ENCODE assay signal across 8 mouse cellular contexts in genomic region chr13:40916321-40917160, GRCm38 (mm10). TPM values are rescaled to one million over a fixed set of nuclear protein-coding genes. Genes with fewer than 3 reads are reported as not detected.
A peak's percentile ranks its signal among the peaks of the same experiment; 100 is the strongest.
DNase-seq lines count a peak whose midpoint lies in the region; ATAC-seq and TF ChIP-seq lines count a peak whose summit lies in the region.

No protein-coding gene starts in this region.

- H3K27ac ChIP-seq in lung, embryonic 14.5 days (ENCODE audit: low read depth) = no peak overlapping the region
- peak overlapping the region; percentile 84 for H3K27ac ChIP-seq in embryonic fibroblast, embryonic 13.5 days (ENCODE audit: insufficient read depth, low read length)
- no peak overlapping the region for H3K27ac ChIP-seq in liver, embryonic 12.5 days
- H3K27ac ChIP-seq in small intestine, adult 2 months (ENCODE audit: insufficient read depth, low read depth, low read length) = peak overlapping the region; percentile 35

- no peak for ATAC-seq in lung, embryonic 14.5 days (ENCODE audit: insufficient read depth)
- peak; percentile 10; the same call in 1 of the 2 replicates for ATAC-seq in liver, embryonic 12.5 days

- 4% methylated on average over 21 of the region's 21 CpGs for WGBS in lung, embryonic 14.5 days
- 24% methylated on average over 21 of the region's 21 CpGs for WGBS in liver, embryonic 12.5 days (ENCODE audit: insufficient replicate concordance)
- 23% methylated on average over 21 of the region's 21 CpGs for WGBS in small intestine, adult 2 months

- no peaks in the 10 kb centered on the region for H3K9me3 ChIP-seq in lung, embryonic 14.5 days (ENCODE audit: low read depth, low read length)
- no peaks in the 10 kb centered on the region for H3K9me3 ChIP-seq in liver, embryonic 12.5 days (replicated peaks)

- peak overlapping the region; percentile 61; the same call in 1 of the 2 replicates for H3K9ac ChIP-seq in lung, embryonic 14.5 days
- no peak overlapping the region for H3K9ac ChIP-seq in liver, embryonic 12.5 days

- DNase-seq in lung, embryonic 14.5 days = peak; percentile 43
- no peak for DNase-seq in lung, postnatal 14 days
- no peak for DNase-seq in layer of hippocampus, postnatal 10 days (ENCODE audit: low spot score in 2 of 2)
- DNase-seq in cerebellum, adult 9-11 months = no peak
- DNase-seq in kidney, adult 9 months = no peak

- TF ChIP-seq POLR2A in embryonic fibroblast, embryonic 13.5 days (IDR thresholded peaks at IDR 0.05; ENCODE audit: low read depth, low read length) = no peak
- TF ChIP-seq POLR2A in small intestine, adult 2 months (IDR thresholded peaks at IDR 0.05; ENCODE audit: low read depth, low read length) = no peak

- H3K27me3 ChIP-seq in lung, embryonic 14.5 days (ENCODE audit: insufficient read depth, low read length) = peaks cover 10% of the 10 kb centered on the region; the same call in 1 of the 2 replicates
- H3K27me3 ChIP-seq in liver, embryonic 12.5 days (replicated peaks) = peaks cover 65% of the 10 kb centered on the region
- no peaks in the 10 kb centered on the region for H3K27me3 ChIP-seq in small intestine, adult 2 months (ENCODE audit: control insufficient read depth, insufficient read depth, low read length)

- no peaks in the 10 kb centered on the region for H3K36me3 ChIP-seq in lung, embryonic 14.5 days (ENCODE audit: insufficient read depth)
- no peaks in the 10 kb centered on the region for H3K36me3 ChIP-seq in liver, embryonic 12.5 days
- no peaks in the 10 kb centered on the region for H3K36me3 ChIP-seq in small intestine, adult 2 months (ENCODE audit: control insufficient read depth, insufficient read depth, low read length)

- TF ChIP-seq CTCF in lung, embryonic 14.5 days (IDR thresholded peaks at IDR 0.05; ENCODE audit: low read depth) = no peak
- TF ChIP-seq CTCF in embryonic fibroblast, embryonic 13.5 days (IDR thresholded peaks at IDR 0.05; ENCODE audit: borderline replicate concordance, insufficient read depth, low read length) = no peak
- TF ChIP-seq CTCF in small intestine, adult 2 months (IDR thresholded peaks at IDR 0.05; ENCODE audit: extremely low read depth, insufficient read length, insufficient replicate concordance, low read depth, low read length) = no peak

- H3K4me2 ChIP-seq in lung, embryonic 14.5 days = peak overlapping the region; percentile 95
- peak overlapping the region; percentile 66 for H3K4me2 ChIP-seq in liver, embryonic 12.5 days

- peak overlapping the region; percentile 46 for H3K4me3 ChIP-seq in lung, embryonic 14.5 days (ENCODE audit: low read depth, low read length)
- H3K4me3 ChIP-seq in embryonic fibroblast, embryonic 13.5 days (ENCODE audit: insufficient read depth, low read length) = peak overlapping the region; percentile 67
- peak overlapping the region; percentile 53 for H3K4me3 ChIP-seq in liver, embryonic 12.5 days
- no peak overlapping the region for H3K4me3 ChIP-seq in small intestine, adult 2 months (ENCODE audit: low read depth, low read length)

- H3K4me1 ChIP-seq in lung, embryonic 14.5 days (ENCODE audit: insufficient read depth) = no peaks in the 10 kb centered on the region; the same call in none of the 2 replicates
- H3K4me1 ChIP-seq in embryonic fibroblast, embryonic 13.5 days (ENCODE audit: control insufficient read depth, insufficient read depth, low read length) = peaks cover 8% of the 10 kb centered on the region
- peaks cover 32% of the 10 kb centered on the region for H3K4me1 ChIP-seq in liver, embryonic 12.5 days
- peaks cover 18% of the 10 kb centered on the region; the same call in 1 of the 2 replicates for H3K4me1 ChIP-seq in small intestine, adult 2 months (ENCODE audit: control insufficient read depth, insufficient read depth, insufficient read length, low read length)

RNA-seq across cellular contexts. Expression of gene Gcnt2, which starts 57.0 kb away (rescaled TPM):
- polyA plus RNA-seq in lung, embryonic 14.5 days (2014; fragmentation: Nextera tagmentation; extraction: Ambion mirVana) = 2.5 and 3.2 TPM in 2 replicates
- 12.5 and 12.8 TPM in 2 replicates for polyA plus RNA-seq in embryonic fibroblast, embryonic 13.5 days (2011; ENCODE audit: insufficient read length, low read depth, missing spikeins)
- polyA plus RNA-seq in liver, embryonic 12.5 days (2016; fragmentation: Nextera tagmentation; extraction: Ambion mirVana) = 1.5 TPM in 2 replicates
- polyA plus RNA-seq in small intestine, adult 2 months (2012; rRNA removed) = 2.2 and 3.8 TPM in 2 replicates
- 10 to 100 TPM; 11.1 to 13.2 TPM for total RNA-seq in layer of hippocampus, postnatal 10 days (2021)

Comparison
In these comparisons a context has a peak if more than half of its experiments do, and no peak if none do; other contexts are left out.
1. H3K27ac ChIP-seq: peak in embryonic fibroblast, embryonic 13.5 days (single experiment) and small intestine, adult 2 months (single experiment); none in lung, embryonic 14.5 days (single experiment) and liver, embryonic 12.5 days (single experiment).